Mouse (Mus musculus): ENCODE measurements around the gene Pygb.

DNA sequence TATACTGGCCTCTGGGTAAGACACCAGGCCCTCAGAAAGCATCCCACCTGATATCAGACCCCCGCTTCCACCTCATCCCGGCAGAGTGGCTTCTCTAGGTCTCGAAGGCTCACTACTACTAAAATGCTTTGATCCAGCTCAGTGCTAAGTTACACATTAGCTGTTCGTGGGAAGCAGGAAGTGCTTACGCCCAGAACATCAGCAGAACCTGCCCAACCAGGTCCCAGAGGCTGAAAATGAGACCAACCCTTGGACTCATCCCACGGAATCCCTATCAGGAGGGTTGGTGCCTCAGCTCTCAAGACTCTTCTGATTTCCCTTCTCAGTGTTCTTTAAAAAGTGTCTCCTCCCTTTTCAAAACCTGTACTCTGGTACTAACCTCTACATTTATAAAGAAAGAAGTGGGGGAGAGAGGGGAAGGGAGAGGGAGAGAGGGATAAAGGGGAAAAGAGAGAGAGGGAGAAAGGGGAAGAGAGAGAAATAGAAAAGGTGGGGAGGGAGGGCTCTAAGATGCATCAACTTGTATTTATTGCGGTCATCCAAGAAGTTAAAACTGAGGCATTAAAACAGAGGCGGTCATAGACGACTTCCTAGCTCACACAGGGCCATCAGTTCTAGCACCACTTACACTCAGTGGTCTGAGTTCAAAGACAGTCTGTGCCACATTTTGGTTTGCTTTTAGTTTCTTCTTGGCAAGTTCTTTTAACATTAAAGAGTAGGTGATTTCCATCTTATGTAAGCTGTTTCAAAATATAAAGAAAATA lies 72.4 kb downstream of the Pygb start:
- TF ChIP-seq HCFC1 (IDR thresholded peaks at IDR 0.05; ENCODE audit: borderline replicate concordance, insufficient read depth, low read length) = no peak
- no peak for TF ChIP-seq CHD2 (IDR thresholded peaks at IDR 0.05; ENCODE audit: low read depth, low read length)
